ENCODE assay signal across 8 mouse cellular contexts in the genomic region with DNA sequence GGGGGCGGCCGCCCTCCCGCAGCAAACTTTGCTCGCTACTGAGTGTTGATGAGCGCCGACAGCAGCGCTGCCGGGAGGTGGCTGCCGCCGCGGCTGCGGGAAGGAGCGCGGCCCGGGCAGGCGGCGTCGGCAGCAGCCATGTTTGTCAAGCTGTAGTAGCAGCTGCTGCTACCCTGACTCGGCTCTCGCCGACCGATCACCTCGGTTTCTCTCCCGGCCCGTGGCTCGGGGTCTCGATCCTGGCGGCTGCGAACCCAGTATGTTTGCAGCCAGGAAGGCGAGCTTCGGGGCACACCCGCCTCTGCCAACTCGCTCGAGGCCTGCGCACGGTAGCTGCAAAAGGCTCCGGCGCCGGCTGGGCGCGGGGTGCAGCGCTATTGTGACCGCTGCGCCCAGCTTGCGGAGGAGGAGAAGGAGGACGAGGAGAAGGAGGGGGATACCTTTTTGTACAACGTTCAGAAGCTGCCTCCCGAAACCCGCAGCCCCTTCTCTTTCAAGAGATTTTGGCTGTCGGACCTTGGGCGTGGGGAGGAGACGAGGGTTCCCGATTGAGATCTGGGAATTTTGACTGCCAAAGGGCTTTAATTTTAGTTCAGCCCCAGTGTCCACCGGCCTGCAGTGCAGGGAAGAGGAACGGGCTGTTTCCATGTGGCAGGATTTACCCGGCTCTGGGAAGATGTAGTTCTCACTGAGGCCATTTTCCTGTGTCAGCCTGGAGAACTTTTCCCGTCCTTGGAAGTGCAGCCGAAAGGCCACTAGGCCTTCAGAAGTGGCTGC. TPM values are rescaled to one million over a fixed set of nuclear protein-coding genes. Genes with fewer than 3 reads are reported as not detected.
DNase-seq lines count a peak whose midpoint lies in the region; ATAC-seq and TF ChIP-seq lines count a peak whose summit lies in the region.

No protein-coding gene starts in this region.

- no peaks in the 10 kb centered on the region for H3K27me3 ChIP-seq in heart, embryonic 15.5 days
- H3K27me3 ChIP-seq in liver, postnatal 0 days (ENCODE audit: insufficient read depth, low read length) = no peaks in the 10 kb centered on the region

- peak overlapping the region; percentile 83 for H3K4me2 ChIP-seq in heart, embryonic 15.5 days
- peak overlapping the region; percentile 74 for H3K4me2 ChIP-seq in liver, postnatal 0 days (ENCODE audit: low read depth, low read length)

- no peak for TF ChIP-seq EP300 in liver, postnatal 0 days (IDR thresholded peaks at IDR 0.05; ENCODE audit: low read depth)

- ATAC-seq in heart, embryonic 15.5 days (replicated peaks; ENCODE audit: insufficient number of reproducible peaks, insufficient read depth, low FRiP score, low read depth) = no peak
- peak; percentile 2; the same call in 1 of the 2 replicates for ATAC-seq in liver, postnatal 0 days

- peaks cover 53% of the 10 kb centered on the region for H3K4me1 ChIP-seq in heart, embryonic 15.5 days (replicated peaks)
- peaks cover 46% of the 10 kb centered on the region for H3K4me1 ChIP-seq in liver, postnatal 0 days (ENCODE audit: insufficient read depth)

- DNase-seq in ES-CJ7 (ENCODE audit: low read depth, low spot score) = peak; percentile 35
- peak; percentile 18 for DNase-seq in brain, embryonic 18.5 days (ENCODE audit: low read depth, low spot score)
- DNase-seq in fibroblast of lung, adult 2 months (ENCODE audit: low read depth) = peak; percentile 25
- peak; percentile 62 to 75 for DNase-seq in kidney, postnatal 25 days
- DNase-seq in liver, postnatal 0 days = peak; percentile 74
- DNase-seq in ovary, postnatal 36 days (ENCODE audit: low spot score) = peak; percentile 75
- DNase-seq in thymus, postnatal 4 days = peak; percentile 80

- H3K4me3 ChIP-seq in heart, embryonic 15.5 days = peak overlapping the region; percentile 70
- peak overlapping the region; percentile 79 for H3K4me3 ChIP-seq in liver, postnatal 0 days (ENCODE audit: low read depth, low read length)

- H3K9me3 ChIP-seq in heart, embryonic 15.5 days (replicated peaks) = no peaks in the 10 kb centered on the region
- H3K9me3 ChIP-seq in liver, postnatal 0 days (ENCODE audit: low read length) = no peaks in the 10 kb centered on the region

- TF ChIP-seq CTCF in liver, postnatal 0 days (IDR thresholded peaks at IDR 0.05; ENCODE audit: low read depth) = no peak

- under 1% methylated on average over 58 of the region's 58 CpGs for WGBS in heart, embryonic 15.5 days
- under 1% methylated on average over 52 of the region's 58 CpGs for WGBS in liver, postnatal 0 days (ENCODE audit: insufficient replicate concordance)

- peaks cover 16% of the 10 kb centered on the region for H3K36me3 ChIP-seq in heart, embryonic 15.5 days
- H3K36me3 ChIP-seq in liver, postnatal 0 days (replicated peaks; ENCODE audit: insufficient read depth, low read length) = peaks cover 24% of the 10 kb centered on the region

- peak overlapping the region; percentile 95 for H3K27ac ChIP-seq in heart, embryonic 15.5 days
- peak overlapping the region; percentile 98 for H3K27ac ChIP-seq in liver, postnatal 0 days (ENCODE audit: low read depth)

- H3K9ac ChIP-seq in heart, embryonic 15.5 days = peak overlapping the region; percentile 92
- H3K9ac ChIP-seq in liver, postnatal 0 days (replicated peaks) = peak overlapping the region; percentile 94

RNA-seq across cellular contexts. Expression of a gene that starts 3.0 kb away (rescaled TPM):
- 41.5 and 42.5 TPM in 2 replicates for polyA plus RNA-seq in heart, embryonic 15.5 days (2015; fragmentation: Nextera tagmentation; extraction: Ambion mirVana)
- polyA plus RNA-seq in liver, postnatal 0 days (2015; fragmentation: Nextera tagmentation; extraction: Ambion mirVana) = 18.6 and 20.6 TPM in 2 replicates

Comparison
In these comparisons a context has a peak if more than half of its experiments do, and no peak if none do; other contexts are left out.
1. DNase-seq: peak in every context shown above with its lines; median percentile 80 in thymus, postnatal 4 days; 75 in ovary, postnatal 36 days; 74 in liver, postnatal 0 days; 68 in kidney, postnatal 25 days; 35 in ES-CJ7; 25 in fibroblast of lung, adult 2 months; 18 in brain, embryonic 18.5 days.